ENCODE assay signal across 8 mouse cellular contexts in genomic region chr17:74489024-74489900, GRCm38 (mm10). TPM values are rescaled to one million over a fixed set of nuclear protein-coding genes. Genes with fewer than 3 reads are reported as not detected.
A peak's percentile ranks its signal among the peaks of the same experiment; 100 is the strongest.
DNase-seq lines count a peak whose midpoint lies in the region; ATAC-seq and TF ChIP-seq lines count a peak whose summit lies in the region.

Gene Yipf4, plus strand, starts transcription at chr17:74489493.

- H3K9ac ChIP-seq in embryonic facial prominence, embryonic 13.5 days: peak within 1 kb of the TSS; percentile 91
- peak within 1 kb of the TSS; percentile 87 for H3K9ac ChIP-seq in limb, embryonic 12.5 days (replicated peaks)
- H3K9ac ChIP-seq in midbrain, embryonic 15.5 days: peak within 1 kb of the TSS; percentile 70

- peak within 1 kb of the TSS; percentile 99 for H3K4me3 ChIP-seq in embryonic facial prominence, embryonic 13.5 days
- peak within 1 kb of the TSS; percentile 94 for H3K4me3 ChIP-seq in kidney, adult 2 months (ENCODE audit: insufficient read depth, low read depth, low read length)
- H3K4me3 ChIP-seq in limb, embryonic 12.5 days (replicated peaks): peak within 1 kb of the TSS; percentile 99
- peak within 1 kb of the TSS; percentile 72 for H3K4me3 ChIP-seq in midbrain, embryonic 15.5 days
- H3K4me3 ChIP-seq in spleen, adult 2 months (ENCODE audit: extremely low read depth, insufficient read depth, insufficient read length): peak within 1 kb of the TSS; percentile 95

- H3K4me1 ChIP-seq in embryonic facial prominence, embryonic 13.5 days: peaks cover 5% of the 10 kb centered on the region; the same call in 1 of the 2 replicates
- peaks cover 4% of the 10 kb centered on the region; the same call in 1 of the 2 replicates for H3K4me1 ChIP-seq in kidney, adult 2 months (ENCODE audit: control insufficient read depth, insufficient read depth, low read length)
- peaks cover 4% of the 10 kb centered on the region for H3K4me1 ChIP-seq in limb, embryonic 12.5 days (replicated peaks)
- peaks cover 10% of the 10 kb centered on the region for H3K4me1 ChIP-seq in midbrain, embryonic 15.5 days
- 0 out of 2 replicates have a peak, but pooled peaks cover 2% of the 10 kb centered on the region for H3K4me1 ChIP-seq in spleen, adult 2 months (ENCODE audit: control insufficient read depth, insufficient read depth, insufficient read length)

- H3K9me3 ChIP-seq in embryonic facial prominence, embryonic 13.5 days: no peaks in the 10 kb centered on the region
- no peaks in the 10 kb centered on the region for H3K9me3 ChIP-seq in limb, embryonic 12.5 days
- H3K9me3 ChIP-seq in midbrain, embryonic 15.5 days: no peaks in the 10 kb centered on the region

- ATAC-seq in embryonic facial prominence, embryonic 13.5 days (ENCODE audit: insufficient number of reproducible peaks, insufficient read depth, low FRiP score, low TSS enrichment, low read depth): peak; percentile 95
- ATAC-seq in limb, embryonic 12.5 days (ENCODE audit: insufficient number of reproducible peaks, insufficient read depth, low FRiP score, low TSS enrichment, low read depth): peak; percentile 99
- ATAC-seq in midbrain, embryonic 15.5 days (replicated peaks): peak; percentile 100

- WGBS in embryonic facial prominence, embryonic 13.5 days: 4% methylated on average over 58 of the region's 58 CpGs
- 4% methylated on average over 58 of the region's 58 CpGs for WGBS in kidney, adult 2 months
- WGBS in limb, embryonic 12.5 days: 4% methylated on average over 58 of the region's 58 CpGs
- 4% methylated on average over 55 of the region's 58 CpGs for WGBS in midbrain, embryonic 15.5 days
- WGBS in spleen, adult 2 months: 3% methylated on average over 57 of the region's 58 CpGs

- peak within 1 kb of the TSS; percentile 67 for H3K4me2 ChIP-seq in embryonic facial prominence, embryonic 13.5 days
- H3K4me2 ChIP-seq in limb, embryonic 12.5 days: peak within 1 kb of the TSS; percentile 68
- peak within 1 kb of the TSS; percentile 68 for H3K4me2 ChIP-seq in midbrain, embryonic 15.5 days

- peak within 1 kb of the TSS; percentile 78 for H3K27ac ChIP-seq in embryonic facial prominence, embryonic 13.5 days
- H3K27ac ChIP-seq in kidney, adult 2 months (ENCODE audit: insufficient read depth, low read depth, low read length): peak within 1 kb of the TSS; percentile 84
- H3K27ac ChIP-seq in limb, embryonic 12.5 days: peak within 1 kb of the TSS; percentile 84
- H3K27ac ChIP-seq in midbrain, embryonic 15.5 days: peak within 1 kb of the TSS; percentile 75
- peak within 1 kb of the TSS; percentile 97 for H3K27ac ChIP-seq in spleen, adult 2 months (ENCODE audit: insufficient read depth, low read length)

- no peak for TF ChIP-seq CTCF in kidney, adult 2 months (conservative IDR thresholded peaks at IDR 0.05; ENCODE audit: insufficient read depth, insufficient read length, low read depth, low read length)
- TF ChIP-seq CTCF in spleen, adult 2 months (IDR thresholded peaks at IDR 0.05; ENCODE audit: extremely low read depth, insufficient read depth, insufficient read length, insufficient replicate concordance): no peak

- DNase-seq in 3134 (ENCODE audit: extremely low read depth, insufficient read length, low spot score): peak; percentile 89
- peak; percentile 94 to 96 for DNase-seq in adrenal gland, postnatal 36 days
- peak; percentile 98 to 99 for DNase-seq in heart, adult 18-20 months
- peak; percentile 99 for DNase-seq in kidney, adult 2 months
- peak; percentile 94 to 95 for DNase-seq in spleen, adult 2 months (ENCODE audit: low read depth in 1 of 2, low spot score in 2 of 2)

- TF ChIP-seq POLR2A in kidney, adult 2 months (IDR thresholded peaks at IDR 0.05; ENCODE audit: low read depth, low read length): peak; percentile 49
- peak; percentile 90 for TF ChIP-seq POLR2A in spleen, adult 2 months (IDR thresholded peaks at IDR 0.05; ENCODE audit: low read depth, low read length)

- H3K36me3 ChIP-seq in embryonic facial prominence, embryonic 13.5 days: peaks cover 27% of the 10 kb centered on the region
- peaks cover 2% of the 10 kb centered on the region for H3K36me3 ChIP-seq in kidney, adult 2 months (ENCODE audit: control insufficient read depth, insufficient read depth, low read length)
- H3K36me3 ChIP-seq in limb, embryonic 12.5 days: peaks cover 20% of the 10 kb centered on the region
- H3K36me3 ChIP-seq in midbrain, embryonic 15.5 days (replicated peaks): peaks cover 3% of the 10 kb centered on the region; the same call in 1 of the 2 replicates
- peaks cover 9% of the 10 kb centered on the region for H3K36me3 ChIP-seq in spleen, adult 2 months (ENCODE audit: control insufficient read depth, insufficient read depth, low read length)

- no peaks in the 10 kb centered on the region for H3K27me3 ChIP-seq in embryonic facial prominence, embryonic 13.5 days
- H3K27me3 ChIP-seq in kidney, adult 2 months (replicated peaks; ENCODE audit: control insufficient read depth, insufficient read depth, low read length): no peaks in the 10 kb centered on the region
- H3K27me3 ChIP-seq in limb, embryonic 12.5 days: no peaks in the 10 kb centered on the region
- H3K27me3 ChIP-seq in midbrain, embryonic 15.5 days (replicated peaks): no peaks in the 10 kb centered on the region
- H3K27me3 ChIP-seq in spleen, adult 2 months (ENCODE audit: control insufficient read depth, insufficient read depth, low read length): no peaks in the 10 kb centered on the region

RNA-seq across cellular contexts. Expression of gene Yipf4, which starts in this region (rescaled TPM):
- total RNA-seq in adrenal gland, postnatal 36 days (2021): 100 to 1,000 TPM; 130 to 132 TPM
- polyA plus RNA-seq in embryonic facial prominence, embryonic 13.5 days (2015; fragmentation: Nextera tagmentation; extraction: Ambion mirVana): 56.5 and 60.5 TPM in 2 replicates
- total RNA-seq in heart, adult 18-20 months (2021): 10 to 100 TPM; 71.6 to 77.8 TPM
- polyA plus RNA-seq in kidney, adult 2 months (2012; rRNA removed): 30.4 and 48.2 TPM in 2 replicates
- polyA plus RNA-seq in limb, embryonic 12.5 days (2016; fragmentation: Nextera tagmentation; extraction: Ambion mirVana): 53.3 and 55.1 TPM in 2 replicates
- 45.6 and 46.7 TPM in 2 replicates for polyA plus RNA-seq in midbrain, embryonic 15.5 days (2015; fragmentation: Nextera tagmentation; extraction: Ambion mirVana)
- polyA plus RNA-seq in spleen, adult 2 months (2012; rRNA removed): 35.8 and 119 TPM in 2 replicates

Comparison
In these comparisons a context has a peak if more than half of its experiments do, and no peak if none do; other contexts are left out.
1. Peak in every context shown above with its lines: DNase-seq, ATAC-seq, H3K4me3 ChIP-seq and H3K27ac ChIP-seq.